Mouse (Mus musculus) kidney, postnatal 25 days (tissue): Measurements from ENCODE around the gene Bcl2l1.

Source experiments
- DNase-seq, 2 experiments: peaks; one replicate each; pipeline ENCODE4 v3.0.0; 2021; ENCODE audit warnings: mixed read lengths in 2 of 2

The Bcl2l1 gene

GRCm38 (mm10) chr2:152800762-152801113 lies 30.8 kb downstream of the Bcl2l1 start:
- DNase-seq: no peak

GRCm38 (mm10) chr2:152799954-152800761 lies 31.4 kb downstream of the Bcl2l1 start:
- DNase-seq: no peak

GRCm38 (mm10) chr2:152797589-152797988 lies 33.9 kb downstream of the Bcl2l1 start:
- DNase-seq: no peak

GRCm38 (mm10) chr2:152794281-152794827 lies 37.2 kb downstream of the Bcl2l1 start:
- peak in 1 of 2 experiments; percentile 61 for DNase-seq

- no peak for DNase-seq
These were observed 38.1 kb downstream of the Bcl2l1 start for GRCm38 (mm10) chr2:152793381-152793780.

GRCm38 (mm10) chr2:152792461-152792860 lies 39.1 kb downstream of the Bcl2l1 start:
- peak; percentile 79 to 83 for DNase-seq

GRCm38 (mm10) chr2:152789591-152789999 lies 41.9 kb downstream of the Bcl2l1 start:
- DNase-seq: peak; percentile 33 to 73

- peak; percentile 45 to 77 for DNase-seq
These were observed 42.6 kb downstream of the Bcl2l1 start for GRCm38 (mm10) chr2:152788892-152789421.

GRCm38 (mm10) chr2:152787543-152787942 lies 44.0 kb downstream of the Bcl2l1 start:
- no peak for DNase-seq

GRCm38 (mm10) chr2:152787136-152787535 lies 44.4 kb downstream of the Bcl2l1 start:
- peak; percentile 73 to 86 for DNase-seq

GRCm38 (mm10) chr2:152785446-152786350 lies 45.8 kb downstream of the Bcl2l1 start:
- peak; percentile 85 to 94 for DNase-seq

- no peak for DNase-seq
These were observed 46.9 kb downstream of the Bcl2l1 start for GRCm38 (mm10) chr2:152784640-152785039.

- no peak for DNase-seq
These were observed 48.3 kb downstream of the Bcl2l1 start for GRCm38 (mm10) chr2:152783241-152783640.

- DNase-seq: no peak
These were observed 48.9 kb downstream of the Bcl2l1 start for GRCm38 (mm10) chr2:152782656-152783055.

- DNase-seq: peak; percentile 41 to 71
These were observed 50.4 kb downstream of the Bcl2l1 start for GRCm38 (mm10) chr2:152781031-152781711.

GRCm38 (mm10) chr2:152780466-152780865 lies 51.1 kb downstream of the Bcl2l1 start:
- DNase-seq: no peak

- DNase-seq: no peak
These were observed 54.4 kb downstream of the Bcl2l1 start for GRCm38 (mm10) chr2:152777081-152777480.

- DNase-seq: no peak
These were observed 55.1 kb downstream of the Bcl2l1 start for GRCm38 (mm10) chr2:152776435-152776834.

GRCm38 (mm10) chr2:152776019-152776418 lies 55.5 kb downstream of the Bcl2l1 start:
- DNase-seq: no peak

GRCm38 (mm10) chr2:152775357-152775756 lies 56.2 kb downstream of the Bcl2l1 start:
- DNase-seq: no peak

GRCm38 (mm10) chr2:152772231-152772630 lies 59.3 kb downstream of the Bcl2l1 start:
- no peak for DNase-seq

- DNase-seq: peak; percentile 67 to 88
These were observed 60.0 kb downstream of the Bcl2l1 start for GRCm38 (mm10) chr2:152771571-152771970.
